Mouse (Mus musculus) lung, adult 2 months (tissue): ENCODE measurements at regions not wholly inside any gene's neighbourhood (a gene's known extent, or its start where the extent isn't known, plus 50 kb on each side); places are given as distances from the start of the nearest gene placed in this dataset.

Experiments used
- CTCF ChIP-seq: fragments of 200-500 bp; IDR thresholded peaks from 2 replicates; pipeline ENCODE4 v1.5.1; 2011; ENCODE audit warnings: mild to moderate bottlenecking, low read length, control low read depth; ENCODE audit not compliant: insufficient read depth
- POLR2A ChIP-seq: fragments of 200-500 bp; IDR thresholded peaks from 2 replicates; pipeline ENCODE4 v1.6.1; 2011; ENCODE audit warnings: low read depth, mild to moderate bottlenecking, control low read depth, low read length, borderline replicate concordance; ENCODE audit errors: extremely low read depth

GRCm38 (mm10) chr16:29950791-29951190, 113.4 kb upstream of the Hes1 start:
- TF ChIP-seq POLR2A: no peak
- TF ChIP-seq CTCF: no peak
